Mouse (Mus musculus): ENCODE data around the gene P2rx6.

GRCm38 (mm10) chr16:17566186-17566585 lies 4.5 kb downstream of the P2rx6 start:
- TF ChIP-seq ZC3H11A (IDR thresholded peaks at IDR 0.05; ENCODE audit: borderline replicate concordance, low read depth, low read length) (no peak), CHD2 (IDR thresholded peaks at IDR 0.05; ENCODE audit: low read depth, low read length) (no peak), HCFC1 (IDR thresholded peaks at IDR 0.05; ENCODE audit: borderline replicate concordance, insufficient read depth, low read length) (no peak), MAFK (IDR thresholded peaks at IDR 0.05; ENCODE audit: insufficient read depth, low read depth, low read length) (no peak), ZNF384 (IDR thresholded peaks at IDR 0.05; ENCODE audit: low read depth, low read length) (no peak)

Measured in ES-E14 (cell line).